Mouse (Mus musculus) lung, postnatal 0 days (tissue): Measurements from ENCODE around the gene Vat1l. TPM values are rescaled to one million over a fixed set of nuclear protein-coding genes. Genes with fewer than 3 reads are reported as not detected.

Experiments
- ATAC-seq: fragments of 200-750 bp; cut with Nextera tagmentation; 2 replicates; pipeline ENCODE4 v1.8.0; 2017; ENCODE audit warnings: moderate library complexity
- DNase-seq: peaks from one replicate; pipeline ENCODE4 v3.0.0-alpha.2; 2016; ENCODE audit warnings: low spot score
- H3K27ac ChIP-seq: fragments of 300-500 bp; sonication (generic); 2 replicates; pipeline ENCODE4 v1.5.1; 2014; ENCODE audit warnings: antibody characterized with exemption, mild to moderate bottlenecking, low read length, mixed read lengths
- H3K27me3 ChIP-seq: fragments of 300-500 bp; sonication (generic); replicated peaks from 2 replicates; pipeline ENCODE4 v1.6.1; 2014; ENCODE audit warnings: low read length, mixed read lengths; ENCODE audit not compliant: insufficient read depth
- H3K36me3 ChIP-seq: fragments of 300-500 bp; sonication (generic); 2 replicates; pipeline ENCODE4 v1.6.1; 2014; ENCODE audit warnings: low read length, mixed read lengths; ENCODE audit not compliant: insufficient read depth
- H3K4me1 ChIP-seq: fragments of 300-500 bp; sonication (generic); 2 replicates; pipeline ENCODE4 v1.6.1; 2014; ENCODE audit warnings: antibody characterized with exemption, low read depth, low read length, mixed read lengths; ENCODE audit not compliant: insufficient read depth
- H3K4me2 ChIP-seq: fragments of 300-500 bp; sonication (generic); replicated peaks from 2 replicates; pipeline ENCODE4 v1.6.1; 2014; ENCODE audit warnings: low read depth, mild to moderate bottlenecking, low read length, moderate library complexity, mixed read lengths
- H3K4me3 ChIP-seq: fragments of 300-500 bp; sonication (generic); 2 replicates; pipeline ENCODE4 v1.5.1; 2014; ENCODE audit warnings: low read depth, low read length
- H3K9ac ChIP-seq: fragments of 300-500 bp; sonication (generic); replicated peaks from 2 replicates; pipeline ENCODE4 v1.6.1; 2014; ENCODE audit warnings: low read depth, mild to moderate bottlenecking
- H3K9me3 ChIP-seq: fragments of 300-500 bp; sonication (generic); 2 replicates; pipeline ENCODE4 v1.6.1; 2016; ENCODE audit warnings: low read length, mixed read lengths
- CTCF ChIP-seq: IDR thresholded peaks from 2 replicates; pipeline ENCODE4 v1.5.1; 2016; ENCODE audit warnings: antibody characterized with exemption, mild to moderate bottlenecking
- EP300 ChIP-seq: IDR thresholded peaks from 2 replicates; pipeline ENCODE4 v1.6.1; 2016; ENCODE audit warnings: antibody characterized with exemption, mild to moderate bottlenecking, control low read depth
- WGBS: fragments of 180-500 bp; shearing (Covaris S2); extraction: QIAGEN DNeasy Blood & Tissue Kit; methylation state at CpG from one replicate; pipeline ENCODE4 v1.1.7; 2014; 5-methylcytosine and 5-hydroxymethylcytosine counted together
- polyA plus RNA-seq: library from polyadenylated mRNA; unstranded; fragments of >200 nt; fragmentation: Nextera tagmentation; extraction: Ambion mirVana; gene quantifications from 2 replicates; pipeline ENCODE4 v1.2.1, GENCODE M21; 2015

Gene Vat1l
- polyA plus RNA-seq, 1 experiment from 2014 or later, result 0.06 TPM

DNA sequence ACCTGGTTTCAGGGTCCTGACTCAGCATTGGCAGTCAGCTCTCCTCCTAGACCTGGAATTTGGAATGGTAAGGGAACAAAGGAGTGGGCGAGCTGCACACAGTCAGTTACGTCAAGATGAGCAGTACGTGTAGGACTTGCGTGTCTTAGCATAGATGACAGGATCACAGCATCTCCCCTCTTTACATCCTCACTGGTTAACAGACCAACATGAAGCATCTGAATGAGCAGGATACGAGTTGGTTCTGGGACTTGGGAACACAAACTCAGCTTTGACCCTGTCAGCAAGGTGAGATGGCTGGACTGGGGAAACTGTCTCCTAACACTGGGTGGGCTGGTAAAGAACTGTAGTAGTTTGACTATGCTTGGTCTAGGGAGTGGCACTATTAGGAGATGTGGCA lies 193.9 kb downstream of the Vat1l start:
- Histone ChIP-seq H3K9me3 (no peaks in the 10 kb centered on the region), H3K4me1 (no peaks in the 10 kb centered on the region), H3K9ac (no peak overlapping the region), H3K4me3 (no peak overlapping the region), H3K4me2 (no peak overlapping the region), H3K36me3 (no peaks in the 10 kb centered on the region), H3K27ac (no peak overlapping the region), H3K27me3 (no peaks in the 10 kb centered on the region)
- WGBS, result 87% methylated on average over 5 of the region's 5 CpGs
- no peak for ATAC-seq
- no peak for TF ChIP-seq CTCF
- no peak for TF ChIP-seq EP300
- no peak for DNase-seq

DNA sequence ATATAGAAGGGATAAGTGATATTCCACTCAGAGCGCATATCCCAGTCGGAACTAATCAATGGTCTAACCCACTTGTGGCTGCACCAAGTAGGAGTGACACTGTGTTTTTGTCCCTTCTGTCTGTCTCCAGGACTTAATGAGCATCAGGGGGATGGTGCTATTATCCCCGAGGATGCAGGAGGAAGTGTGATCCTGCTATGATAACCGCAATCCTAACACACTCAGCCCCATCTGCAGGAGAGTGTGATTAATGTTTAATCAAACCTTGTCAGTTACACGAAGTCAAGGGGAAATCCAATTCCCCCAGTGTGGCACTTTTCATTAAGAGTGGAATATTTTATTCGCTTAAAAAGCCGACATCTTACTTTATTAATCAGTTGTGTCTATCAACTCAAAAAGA lies 196.3 kb downstream of the Vat1l start:
- H3K9ac ChIP-seq, result no peak overlapping the region
- 53% methylated on average over 7 of the region's 7 CpGs for WGBS
- H3K27ac ChIP-seq, result no peak overlapping the region
- no peaks in the 10 kb centered on the region for H3K9me3 ChIP-seq
- H3K4me1 ChIP-seq, result no peaks in the 10 kb centered on the region
- DNase-seq (no peak), ATAC-seq (no peak)
- no peaks in the 10 kb centered on the region for H3K36me3 ChIP-seq
- TF ChIP-seq EP300, result no peak
- no peak for TF ChIP-seq CTCF
- no peak overlapping the region for H3K4me2 ChIP-seq
- no peaks in the 10 kb centered on the region for H3K27me3 ChIP-seq
- H3K4me3 ChIP-seq, result no peak overlapping the region

DNA sequence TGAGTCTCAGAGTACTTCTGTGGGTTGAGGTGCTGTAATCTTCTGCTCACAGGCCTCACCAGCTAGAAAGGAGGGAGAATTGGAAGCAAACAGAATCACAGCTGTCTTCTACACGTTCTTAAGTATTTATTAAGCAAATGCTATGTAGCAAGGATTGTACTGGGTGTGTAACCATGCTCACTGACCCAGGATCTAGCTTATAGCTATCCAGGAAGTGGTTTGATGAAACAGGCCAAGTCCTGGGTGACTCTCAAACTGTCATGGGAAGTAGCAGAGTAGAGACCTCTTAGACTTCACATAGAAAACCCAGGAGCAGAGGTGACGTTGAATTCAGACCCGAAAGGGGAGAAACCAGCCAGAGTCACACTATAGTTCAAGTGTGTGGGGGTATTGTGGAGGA lies 206.0 kb downstream of the Vat1l start:
- WGBS, result 67% methylated on average over 3 of the region's 3 CpGs
- Histone ChIP-seq H3K27me3 (no peaks in the 10 kb centered on the region), H3K9ac (no peak overlapping the region), H3K4me2 (no peak overlapping the region), H3K27ac (no peak overlapping the region), H3K9me3 (no peaks in the 10 kb centered on the region), H3K36me3 (no peaks in the 10 kb centered on the region), H3K4me3 (no peak overlapping the region), H3K4me1 (no peaks in the 10 kb centered on the region)
- no peak for ATAC-seq
- no peak for DNase-seq
- TF ChIP-seq CTCF (no peak), EP300 (no peak)

DNA sequence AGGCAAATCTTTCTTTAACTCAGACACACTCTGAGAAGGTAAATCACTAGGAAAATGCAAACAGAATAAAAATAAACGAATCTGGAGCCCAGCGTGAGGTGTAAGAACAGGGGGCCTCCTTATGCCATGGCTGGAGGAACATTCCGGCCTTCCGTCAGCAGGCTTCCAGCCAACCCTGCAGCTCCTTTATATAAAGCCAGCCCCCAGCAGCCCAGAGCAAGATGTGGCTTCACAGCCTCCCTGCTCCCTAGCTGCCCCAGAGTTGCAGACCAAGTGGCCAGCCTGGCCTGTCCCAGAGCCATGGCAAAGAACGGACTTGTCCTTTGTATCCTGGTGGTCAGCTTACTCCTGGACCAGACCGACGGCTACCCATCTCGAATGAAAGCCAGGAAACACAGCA lies 212.4 kb downstream of the Vat1l start, which contains the start of gene Clec3a:
Gene Clec3a (plus strand): TSS at position 301 of the 400 bp plus-strand sequence.
- H3K9ac ChIP-seq, result no peak within 1 kb of the TSS
- ATAC-seq (no peak), DNase-seq (no peak)
- no peak within 1 kb of the TSS for H3K27ac ChIP-seq
- H3K27me3 ChIP-seq, result no peaks in the 10 kb centered on the region
- no peak within 1 kb of the TSS for H3K4me2 ChIP-seq
- 61% methylated on average over 8 of the region's 8 CpGs for WGBS
- TF ChIP-seq EP300 (no peak), CTCF (no peak)
- H3K4me1 ChIP-seq, result no peaks in the 10 kb centered on the region
- no peaks in the 10 kb centered on the region for H3K9me3 ChIP-seq
- no peak within 1 kb of the TSS for H3K4me3 ChIP-seq
- no peaks in the 10 kb centered on the region for H3K36me3 ChIP-seq

DNA sequence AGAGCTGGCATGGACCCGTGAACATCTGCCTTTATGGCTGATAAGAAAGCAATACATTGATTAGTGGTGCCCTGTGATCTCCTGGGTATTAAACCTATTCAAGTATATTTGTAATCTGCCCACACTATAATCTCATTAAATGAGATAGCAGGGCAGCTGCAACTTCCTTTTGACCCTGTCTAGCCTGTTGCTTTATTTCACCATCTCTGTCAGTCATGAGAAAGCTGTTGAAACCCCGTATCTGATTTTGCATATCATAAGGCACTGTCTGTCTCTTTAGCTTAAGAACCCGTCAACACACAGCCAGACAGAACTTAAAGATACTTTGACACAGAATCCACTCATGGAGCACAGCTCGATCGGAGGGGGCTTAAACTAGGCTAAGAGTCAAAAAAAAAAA lies 213.1 kb downstream of the Vat1l start:
- no peaks in the 10 kb centered on the region for H3K4me1 ChIP-seq
- no peaks in the 10 kb centered on the region for H3K36me3 ChIP-seq
- DNase-seq, result no peak
- H3K9ac ChIP-seq, result no peak overlapping the region
- no peak overlapping the region for H3K4me2 ChIP-seq
- TF ChIP-seq CTCF (no peak), EP300 (no peak)
- no peak overlapping the region for H3K27ac ChIP-seq
- no peaks in the 10 kb centered on the region for H3K27me3 ChIP-seq
- H3K4me3 ChIP-seq, result no peak overlapping the region
- no peak for ATAC-seq
- H3K9me3 ChIP-seq, result no peaks in the 10 kb centered on the region
- WGBS, result 67% methylated on average over 5 of the region's 5 CpGs

DNA sequence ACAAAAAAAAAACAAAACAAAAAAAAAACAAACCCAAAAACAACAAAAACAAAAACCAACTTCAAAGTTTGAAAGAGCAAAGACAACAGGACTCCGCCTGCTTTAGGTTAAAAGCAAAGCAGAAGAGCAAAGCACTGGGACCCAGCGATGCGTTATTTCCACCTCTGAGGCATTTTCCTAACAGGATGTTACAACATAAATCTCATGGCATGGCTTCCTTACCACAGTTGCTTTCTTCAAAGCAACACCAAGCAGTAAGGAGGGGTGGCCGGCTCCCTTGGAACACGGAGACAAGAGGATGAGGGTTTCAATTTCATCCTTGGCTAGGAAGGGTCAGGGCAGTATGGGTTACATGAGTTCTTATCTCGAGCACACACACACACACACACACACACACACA lies 213.5 kb downstream of the Vat1l start:
- Histone ChIP-seq H3K4me1 (no peaks in the 10 kb centered on the region), H3K27ac (no peak overlapping the region), H3K36me3 (no peaks in the 10 kb centered on the region), H3K27me3 (no peaks in the 10 kb centered on the region), H3K4me2 (no peak overlapping the region), H3K9me3 (no peaks in the 10 kb centered on the region), H3K9ac (no peak overlapping the region), H3K4me3 (no peak overlapping the region)
- ATAC-seq, result no peak
- TF ChIP-seq CTCF, result no peak
- TF ChIP-seq EP300, result no peak
- 40% methylated on average over 6 of the region's 6 CpGs for WGBS
- no peak for DNase-seq

DNA sequence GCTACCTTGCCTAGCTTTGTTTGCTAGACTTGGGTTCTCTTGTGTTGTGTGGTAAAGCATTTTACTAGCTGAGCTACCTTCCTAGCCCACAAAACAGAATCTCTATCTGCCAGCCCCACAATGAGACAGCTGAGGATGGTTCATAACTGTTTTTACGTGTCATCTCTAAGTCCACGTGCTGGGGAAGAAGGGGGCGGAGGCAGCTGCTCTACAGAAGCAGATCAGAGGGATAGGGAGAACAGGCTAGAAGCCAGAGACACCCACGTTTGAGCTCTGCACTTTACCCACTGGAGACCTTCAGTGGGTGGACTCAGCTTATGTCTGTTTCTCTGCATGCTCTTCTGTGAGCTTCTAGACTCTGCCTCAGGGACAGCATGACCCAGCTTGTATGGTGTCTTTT lies 216.1 kb downstream of the Vat1l start:
- Histone ChIP-seq H3K4me1 (no peaks in the 10 kb centered on the region), H3K9ac (no peak overlapping the region), H3K9me3 (no peaks in the 10 kb centered on the region), H3K4me2 (no peak overlapping the region), H3K27me3 (no peaks in the 10 kb centered on the region), H3K36me3 (no peaks in the 10 kb centered on the region), H3K4me3 (no peak overlapping the region), H3K27ac (no peak overlapping the region)
- ATAC-seq, result no peak
- TF ChIP-seq CTCF (no peak), EP300 (no peak)
- 61% methylated on average over 4 of the region's 4 CpGs for WGBS
- no peak for DNase-seq

Other genes with a start within 250 kb of the Vat1l start
- 22.0 and 23.0 TPM in 2 replicates for gene Nudt7, start 72.1 kb upstream of the Vat1l start, polyA plus RNA-seq
- gene Clec3a, start 212.5 kb downstream of the Vat1l start, polyA plus RNA-seq, result not detected in 2 replicates
- 8.6 and 11.6 TPM in 2 replicates for gene Wwox, start 234.0 kb downstream of the Vat1l start, polyA plus RNA-seq